Mouse (Mus musculus) spleen, adult 10 weeks (tissue): Measurements from ENCODE around the gene Mesd. TPM values are rescaled to one million over a fixed set of nuclear protein-coding genes. Genes with fewer than 3 reads are reported as not detected.

Source experiments
- polyA plus RNA-seq: library from polyadenylated mRNA; stranded (reverse); fragments of 350-450 nt; fragmentation: Illumina TruSeq; extraction: RNeasy Lipid Tissue Mini Kit (QIAGEN cat#74804); gene quantifications from one replicate; pipeline ENCODE4 v1.2.3, GENCODE M21; 2015; ENCODE audit warnings: low replicate concordance; ENCODE audit not compliant: insufficient read depth

Gene Mesd
- polyA plus RNA-seq = 39.0 TPM

DNA sequence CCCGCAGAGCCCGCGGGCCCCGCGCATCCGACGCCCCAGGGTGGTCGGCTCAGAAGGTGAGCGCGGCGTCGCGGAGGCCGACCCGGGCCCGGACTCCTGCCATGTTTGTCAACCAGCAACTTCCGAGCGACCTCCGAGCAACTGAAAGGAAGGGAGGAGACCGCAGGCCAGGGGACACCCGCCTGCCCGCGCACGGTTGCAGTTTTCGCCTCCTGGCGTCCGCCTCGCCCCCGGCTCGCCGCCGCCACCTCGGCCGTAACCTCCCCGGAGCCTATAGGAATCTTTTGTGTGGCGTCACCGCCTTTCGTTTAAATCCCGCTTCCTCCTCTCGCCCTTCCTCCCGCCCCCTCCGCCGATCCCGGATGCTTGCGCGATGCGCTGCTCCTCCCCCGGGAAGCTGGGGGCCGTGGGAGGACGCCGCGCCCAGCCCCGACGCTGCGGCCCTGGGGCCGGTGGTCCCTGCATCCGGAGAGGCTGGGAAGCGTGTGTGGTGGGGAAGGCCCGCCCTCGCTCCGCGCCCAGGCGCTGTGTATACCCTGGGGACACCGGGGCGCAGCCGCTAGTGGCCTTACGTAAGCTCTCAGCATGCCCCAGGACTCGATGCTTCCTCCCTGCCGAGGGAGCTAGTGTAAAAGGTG is at the start of gene Mesd, which contains the start of gene Tlnrd1:
Gene Mesd, plus strand, starts transcription at position 446 of the 638 bp plus-strand sequence.
Gene Tlnrd1, minus strand, starts transcription at position 285 of the 638 bp plus-strand sequence.

Other genes with a start within 250 kb of the Mesd start
- gene Il16, start 138.7 kb upstream of the Mesd start, polyA plus RNA-seq = 166 TPM
- not detected for gene Cfap161, start 89.6 kb upstream of the Mesd start, polyA plus RNA-seq
- 9.3 TPM for gene Tlnrd1, start 161 bp upstream of the Mesd start, polyA plus RNA-seq
- 7.7 TPM for gene Cemip, start 202.0 kb downstream of the Mesd start, polyA plus RNA-seq